Mouse (Mus musculus) kidney, adult 2 months (tissue): ENCODE data around the gene Tmem238. TPM values are rescaled to one million over a fixed set of nuclear protein-coding genes. Genes with fewer than 3 reads are reported as not detected.

Source experiments
- DNase-seq: peaks from one replicate; pipeline ENCODE4 v3.0.0; 2021
- H3K27ac ChIP-seq: fragments of 200-500 bp; 2 replicates; pipeline ENCODE4 v1.5.1; 2012; ENCODE audit warnings: low read depth, low read length, control low read depth, inconsistent platforms; ENCODE audit not compliant: insufficient read depth
- H3K27me3 ChIP-seq: fragments of 200-500 bp; replicated peaks from 2 replicates; pipeline ENCODE4 v1.6.1; 2012; ENCODE audit warnings: mild to moderate bottlenecking, moderate library complexity, low read length, inconsistent platforms; ENCODE audit not compliant: control insufficient read depth, insufficient read depth
- H3K36me3 ChIP-seq: fragments of 200-500 bp; 2 replicates; pipeline ENCODE4 v1.6.1; 2012; ENCODE audit warnings: mild to moderate bottlenecking, moderate library complexity, low read length, inconsistent platforms; ENCODE audit not compliant: control insufficient read depth, insufficient read depth
- H3K4me1 ChIP-seq: fragments of 200-500 bp; 2 replicates; pipeline ENCODE4 v1.6.1; 2011; ENCODE audit warnings: low read length; ENCODE audit not compliant: control insufficient read depth, insufficient read depth
- H3K4me3 ChIP-seq: fragments of 200-500 bp; 2 replicates; pipeline ENCODE4 v1.5.1; 2011; ENCODE audit warnings: mild to moderate bottlenecking, low read depth, low read length, control low read depth; ENCODE audit not compliant: insufficient read depth
- CTCF ChIP-seq: fragments of 200-500 bp; conservative IDR thresholded peaks from 2 replicates; pipeline ENCODE4 v1.5.1; 2011; ENCODE audit warnings: low read depth, mild to moderate bottlenecking, control low read depth, low read length, moderate library complexity, mixed read lengths; ENCODE audit not compliant: insufficient read depth, insufficient read length
- POLR2A ChIP-seq: fragments of 200-500 bp; IDR thresholded peaks from one replicate; pipeline ENCODE4 v1.6.1; 2011; ENCODE audit warnings: low read depth, low read length, control low read depth
- WGBS: fragments of 180-500 bp; shearing (Covaris S2); methylation state at CpG from one replicate; pipeline ENCODE4 v1.1.7; 2018; 5-methylcytosine and 5-hydroxymethylcytosine counted together
- polyA plus RNA-seq: library from polyadenylated mRNA; depleted of rRNA; stranded (reverse); fragments of >200 nt; gene quantifications from 2 replicates; pipeline ENCODE4 v1.2.3, GENCODE M21; 2012

Tmem238 gene
- polyA plus RNA-seq, 1 experiment = 57.8 TPM

- Histone ChIP-seq H3K27me3 (no peaks in the 10 kb centered on the region), H3K4me1 (peaks cover 11% of the 10 kb centered on the region; the same call in 1 of the 2 replicates), H3K27ac (peak within 1 kb of the TSS; percentile 95), H3K4me3 (peak within 1 kb of the TSS; percentile 99), H3K36me3 (peaks cover 2% of the 10 kb centered on the region; the same call in 1 of the 2 replicates)
- under 1% methylated on average over 54 of the region's 54 CpGs for WGBS
- DNase-seq = peak; percentile 98
- TF ChIP-seq CTCF = no peak
- TF ChIP-seq POLR2A = peak; percentile 97
Observed at GRCm38 (mm10) chr7:4792278-4793212, 3.1 kb upstream of the Tmem238 start, which contains the start of gene Rpl28. Gene Rpl28 (plus strand): TSS chr7:4792874.

- peak overlapping the region; percentile 52 for H3K27ac ChIP-seq
- WGBS = 2% methylated on average over 64 of the region's 64 CpGs
- no peaks in the 10 kb centered on the region for H3K27me3 ChIP-seq
- TF ChIP-seq POLR2A (no peak), CTCF (0 out of 2 replicates have a peak, but pooled peaks have one; percentile 17)
- H3K4me1 ChIP-seq = peaks cover 10% of the 10 kb centered on the region; the same call in 1 of the 2 replicates
- peak overlapping the region; percentile 69 for H3K4me3 ChIP-seq
- DNase-seq = peak; percentile 71
- H3K36me3 ChIP-seq = no peaks in the 10 kb centered on the region
Observed at GRCm38 (mm10) chr7:4788499-4789435, 689 bp downstream of the Tmem238 start.

- WGBS = 86% methylated on average over 14 of the region's 14 CpGs
- Histone ChIP-seq H3K4me1 (0 out of 2 replicates have a peak, but pooled peaks cover 2% of the 10 kb centered on the region), H3K27me3 (no peaks in the 10 kb centered on the region), H3K4me3 (no peak overlapping the region), H3K27ac (no peak overlapping the region), H3K36me3 (no peaks in the 10 kb centered on the region)
- TF ChIP-seq POLR2A = no peak
- no peak for TF ChIP-seq CTCF
- DNase-seq = no peak
Observed at GRCm38 (mm10) chr7:4783667-4784268, 5.7 kb downstream of the Tmem238 start.

GRCm38 (mm10) chr7:4782759-4783158 is 6.7 kb downstream of the Tmem238 start, which contains the start of the genes Il11 and Tmem190:
Gene Il11 (minus strand): TSS chr7:4782859.
Gene Tmem190 (plus strand): TSS chr7:4782937.
- Histone ChIP-seq H3K4me3 (no peak within 1 kb of the TSS), H3K27me3 (no peaks in the 10 kb centered on the region), H3K4me1 (no peaks in the 10 kb centered on the region), H3K36me3 (no peaks in the 10 kb centered on the region), H3K27ac (no peak within 1 kb of the TSS)
- 81% methylated on average over 2 of the region's 2 CpGs for WGBS
- TF ChIP-seq POLR2A (no peak), CTCF (no peak)
- no peak for DNase-seq

- Histone ChIP-seq H3K36me3 (no peaks in the 10 kb centered on the region), H3K4me1 (no peaks in the 10 kb centered on the region), H3K27me3 (no peaks in the 10 kb centered on the region), H3K27ac (no peak overlapping the region), H3K4me3 (no peak overlapping the region)
- TF ChIP-seq POLR2A = no peak
- WGBS = 55% methylated on average over 3 of the region's 3 CpGs
- no peak for DNase-seq
Observed at GRCm38 (mm10) chr7:4782130-4782529, 7.3 kb downstream of the Tmem238 start.

GRCm38 (mm10) chr7:4779921-4780320 is 9.5 kb downstream of the Tmem238 start:
- TF ChIP-seq CTCF (no peak), POLR2A (no peak)
- Histone ChIP-seq H3K36me3 (no peaks in the 10 kb centered on the region), H3K27ac (no peak overlapping the region), H3K4me1 (no peaks in the 10 kb centered on the region), H3K4me3 (no peak overlapping the region), H3K27me3 (no peaks in the 10 kb centered on the region)
- WGBS = 34% methylated on average over 5 of the region's 5 CpGs
- DNase-seq = no peak
